Mouse (Mus musculus): ENCODE results near the gene Usp39. TPM values are rescaled to one million over a fixed set of nuclear protein-coding genes. Genes with fewer than 3 reads are reported as not detected.

Gene Usp39
- total RNA-seq, 2 experiments from 2014 or later, result 31.0 to 32.5 TPM

GRCm38 (mm10) chr6:72330133-72330532, 14.9 kb downstream of the Usp39 start:
- no peak for TF ChIP-seq CTCF (conservative IDR thresholded peaks at IDR 0.05)
- DNase-seq (ENCODE audit: low spot score in 2 of 2), result no peak

GRCm38 (mm10) chr6:72329019-72329418, 16.0 kb downstream of the Usp39 start:
- DNase-seq (ENCODE audit: low spot score in 2 of 2), result no peak
- Histone ChIP-seq H3K4me3 (no peak overlapping the region), H3K27ac (no peak overlapping the region)
- no peak for TF ChIP-seq CTCF (conservative IDR thresholded peaks at IDR 0.05)

More at GRCm38 (mm10) chr6:72330133-72330532, 14.9 kb downstream of the Usp39 start:
- no peak overlapping the region for H3K27ac ChIP-seq
- no peak overlapping the region for H3K4me3 ChIP-seq

GRCm38 (mm10) chr6:72326274-72326673, 18.7 kb downstream of the Usp39 start:
- Histone ChIP-seq H3K27ac (0 out of 2 replicates have a peak overlapping the region, but pooled peaks have one; percentile 10), H3K4me3 (no peak overlapping the region)
- DNase-seq (ENCODE audit: low spot score in 2 of 2), result peak; percentile 57 to 74
- peak; percentile 65 for TF ChIP-seq CTCF (conservative IDR thresholded peaks at IDR 0.05)

GRCm38 (mm10) chr6:72323786-72324508, 21.0 kb downstream of the Usp39 start:
- no peak for TF ChIP-seq CTCF (conservative IDR thresholded peaks at IDR 0.05)
- Histone ChIP-seq H3K27ac (no peak overlapping the region), H3K4me3 (no peak overlapping the region)
- DNase-seq (ENCODE audit: low spot score in 2 of 2), result no peak

- TF ChIP-seq CTCF (conservative IDR thresholded peaks at IDR 0.05), result no peak
- Histone ChIP-seq H3K27ac (no peak overlapping the region), H3K4me3 (no peak overlapping the region)
- no peak for DNase-seq (ENCODE audit: low spot score in 2 of 2)
These were observed 22.0 kb downstream of the Usp39 start for GRCm38 (mm10) chr6:72322936-72323335.

GRCm38 (mm10) chr6:72319019-72319418, 26.0 kb downstream of the Usp39 start:
- peak; percentile 81 for TF ChIP-seq CTCF (conservative IDR thresholded peaks at IDR 0.05)
- DNase-seq (ENCODE audit: low spot score in 2 of 2), result peak; percentile 63 to 78
- H3K27ac ChIP-seq, result peak overlapping the region; percentile 73
- H3K4me3 ChIP-seq, result no peak overlapping the region

- no peak overlapping the region for H3K4me3 ChIP-seq
- no peak for TF ChIP-seq CTCF (conservative IDR thresholded peaks at IDR 0.05)
- peak overlapping the region; percentile 73 for H3K27ac ChIP-seq
- no peak for DNase-seq (ENCODE audit: low spot score in 2 of 2)
These were observed 26.5 kb downstream of the Usp39 start for GRCm38 (mm10) chr6:72318440-72318839.

- TF ChIP-seq CTCF (conservative IDR thresholded peaks at IDR 0.05), result no peak
- H3K4me3 ChIP-seq, result no peak overlapping the region
- H3K27ac ChIP-seq, result no peak overlapping the region
- DNase-seq (ENCODE audit: low spot score in 2 of 2), result no peak
These were observed 28.9 kb downstream of the Usp39 start for GRCm38 (mm10) chr6:72316044-72316443.

- H3K27ac ChIP-seq, result no peak overlapping the region
- DNase-seq (ENCODE audit: low spot score in 2 of 2), result no peak
- TF ChIP-seq CTCF (conservative IDR thresholded peaks at IDR 0.05), result no peak
- no peak overlapping the region for H3K4me3 ChIP-seq
These were observed 29.6 kb downstream of the Usp39 start for GRCm38 (mm10) chr6:72315384-72315783.

GRCm38 (mm10) chr6:72313124-72313867, 31.7 kb downstream of the Usp39 start:
- H3K27ac ChIP-seq, result no peak overlapping the region
- no peak overlapping the region for H3K4me3 ChIP-seq
- no peak for TF ChIP-seq CTCF (conservative IDR thresholded peaks at IDR 0.05)
- DNase-seq (ENCODE audit: low spot score in 2 of 2), result no peak

GRCm38 (mm10) chr6:72312198-72312597, 32.8 kb downstream of the Usp39 start:
- no peak for DNase-seq (ENCODE audit: low spot score in 2 of 2)
- no peak for TF ChIP-seq CTCF (conservative IDR thresholded peaks at IDR 0.05)
- H3K27ac ChIP-seq, result no peak overlapping the region

GRCm38 (mm10) chr6:72303510-72303909, 41.5 kb downstream of the Usp39 start:
- DNase-seq (ENCODE audit: low spot score in 2 of 2), result no peak
- TF ChIP-seq CTCF (conservative IDR thresholded peaks at IDR 0.05), result no peak
- Histone ChIP-seq H3K4me3 (no peak overlapping the region), H3K27ac (no peak overlapping the region)

More at GRCm38 (mm10) chr6:72312198-72312597, 32.8 kb downstream of the Usp39 start:
- H3K4me3 ChIP-seq, result no peak overlapping the region

GRCm38 (mm10) chr6:72302349-72302925, 42.5 kb downstream of the Usp39 start:
- no peak for DNase-seq (ENCODE audit: low spot score in 2 of 2)
- H3K27ac ChIP-seq, result no peak overlapping the region
- TF ChIP-seq CTCF (conservative IDR thresholded peaks at IDR 0.05), result no peak
- H3K4me3 ChIP-seq, result no peak overlapping the region
